Mouse (Mus musculus): ENCODE measurements at regions not wholly inside any gene's neighbourhood (a gene's known extent, or its start where the extent isn't known, plus 50 kb on each side); places are given as distances from the start of the nearest gene placed in this dataset.

- peak; percentile 92 for DNase-seq
Observed at GRCm38 (mm10) chr10:66940368-66940767, 155.6 kb upstream of the Jmjd1c start.

GRCm38 (mm10) chr10:66940922-66941321, 155.0 kb upstream of the Jmjd1c start:
- DNase-seq: peak; percentile 81

- peak; percentile 96 for DNase-seq
Observed at GRCm38 (mm10) chr10:66941974-66942373, 154.0 kb upstream of the Jmjd1c start.

GRCm38 (mm10) chr10:66943875-66944274, 152.1 kb upstream of the Jmjd1c start:
- DNase-seq: peak; percentile 98

GRCm38 (mm10) chr10:66946161-66946560, 149.8 kb upstream of the Jmjd1c start:
- DNase-seq: peak; percentile 59

- peak; percentile 56 for DNase-seq
Observed at GRCm38 (mm10) chr10:66948329-66948728, 147.6 kb upstream of the Jmjd1c start.

- DNase-seq: peak; percentile 88
Observed at GRCm38 (mm10) chr10:66950441-66950840, 145.5 kb upstream of the Jmjd1c start.

- peak; percentile 83 for DNase-seq
Observed at GRCm38 (mm10) chr10:66951231-66951822, 144.6 kb upstream of the Jmjd1c start.

- peak; percentile 71 for DNase-seq
Observed at GRCm38 (mm10) chr10:66951935-66952334, 144.0 kb upstream of the Jmjd1c start.

- DNase-seq: peak; percentile 92
Observed at GRCm38 (mm10) chr10:66953248-66953975, 142.5 kb upstream of the Jmjd1c start.

GRCm38 (mm10) chr10:66953976-66954505, 141.9 kb upstream of the Jmjd1c start:
- peak; percentile 97 for DNase-seq

GRCm38 (mm10) chr10:66955430-66955829, 140.5 kb upstream of the Jmjd1c start:
- DNase-seq: no peak

GRCm38 (mm10) chr10:66956619-66957018, 139.3 kb upstream of the Jmjd1c start:
- no peak for DNase-seq

GRCm38 (mm10) chr10:66957373-66957772, 138.6 kb upstream of the Jmjd1c start:
- peak; percentile 67 for DNase-seq

Measured in heart, adult 11 months (tissue).